17 mouse cellular contexts compared by ENCODE assay signal in the genomic region with DNA sequence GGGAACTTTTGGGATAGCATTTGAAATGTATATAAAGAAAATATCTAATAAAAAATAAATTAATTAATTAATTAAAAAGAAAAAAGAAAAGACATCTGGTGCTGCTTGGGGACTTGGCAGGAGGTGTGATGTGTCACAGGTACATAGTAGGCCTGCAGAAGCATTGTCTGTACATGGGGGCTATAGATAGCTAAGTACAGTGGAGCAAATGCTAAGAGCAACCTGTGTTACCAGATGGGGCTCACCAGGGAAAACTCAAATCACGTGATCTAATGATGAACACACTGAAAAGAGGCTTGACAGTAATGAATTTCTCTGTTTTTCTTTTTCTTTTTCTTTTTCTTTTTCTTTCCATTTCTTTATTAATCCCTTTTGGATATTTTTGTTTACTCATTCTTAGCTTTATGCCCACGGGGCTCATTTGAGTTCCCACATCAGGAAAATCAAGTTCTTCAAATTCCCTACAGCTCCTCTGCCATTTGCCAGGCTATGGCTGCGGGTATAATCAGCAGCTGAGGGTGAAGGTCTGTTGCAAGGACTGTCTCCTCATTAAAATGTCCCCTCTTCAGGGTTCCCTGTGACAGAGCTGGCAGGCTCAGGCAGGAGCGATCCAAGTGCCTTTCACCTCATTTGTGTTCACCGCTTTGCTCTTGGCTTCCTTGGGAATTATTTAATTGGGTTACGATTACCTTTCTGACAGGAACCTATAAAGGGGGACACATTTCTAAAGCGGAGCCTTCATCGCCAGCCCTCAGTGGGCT.
DNase-seq lines count a peak whose midpoint lies in the region; ATAC-seq and TF ChIP-seq lines count a peak whose summit lies in the region.
"Had no signal": no experiment of that assay in that cellular context is flagged by ENCODE, and none has a peak within 500 bp of the region (broad histone marks: within the 10 kb centered on the region; RNA-seq: fewer than 3 reads in every experiment).

No protein-coding gene starts in this region.

- 75% methylated on average over 8 of the region's 8 CpGs for WGBS in hindbrain, embryonic 13.5 days
- 62% methylated on average over 8 of the region's 8 CpGs for WGBS in hindbrain, postnatal 0 days
- 72% methylated on average over 8 of the region's 8 CpGs for WGBS in neural tube, embryonic 14.5 days
- 86% methylated on average over 8 of the region's 8 CpGs for WGBS in kidney, adult 2 months

- no peaks in the 10 kb centered on the region for H3K9me3 ChIP-seq in hindbrain, embryonic 13.5 days
- H3K9me3 ChIP-seq in hindbrain, postnatal 0 days (ENCODE audit: low read length) = no peaks in the 10 kb centered on the region
- no peaks in the 10 kb centered on the region for H3K9me3 ChIP-seq in neural tube, embryonic 14.5 days (ENCODE audit: control insufficient read depth, low read length)
- H3K9me3 ChIP-seq: limb, embryonic 15.5 days had no signal

- no peaks in the 10 kb centered on the region for H3K36me3 ChIP-seq in hindbrain, embryonic 13.5 days
- no peaks in the 10 kb centered on the region for H3K36me3 ChIP-seq in hindbrain, postnatal 0 days (ENCODE audit: insufficient read depth, low read length)
- no peaks in the 10 kb centered on the region for H3K36me3 ChIP-seq in neural tube, embryonic 14.5 days (ENCODE audit: control insufficient read depth, insufficient read depth, low read length)
- no peaks in the 10 kb centered on the region for H3K36me3 ChIP-seq in kidney, adult 2 months (ENCODE audit: control insufficient read depth, insufficient read depth, low read length)
- H3K36me3 ChIP-seq: limb, embryonic 15.5 days had no signal

- H3K9ac ChIP-seq in hindbrain, embryonic 13.5 days = no peak overlapping the region
- no peak overlapping the region for H3K9ac ChIP-seq in hindbrain, postnatal 0 days (replicated peaks; ENCODE audit: low read length)
- H3K9ac ChIP-seq in neural tube, embryonic 14.5 days (replicated peaks; ENCODE audit: low read depth, low read length) = no peak overlapping the region
- H3K9ac ChIP-seq: limb, embryonic 15.5 days had no signal

- ATAC-seq in hindbrain, embryonic 13.5 days (ENCODE audit: low FRiP score) = 0 out of 2 replicates have a peak, but pooled peaks have one; percentile 61
- ATAC-seq in hindbrain, postnatal 0 days = no peak
- peak; percentile 46; the same call in 1 of the 2 replicates for ATAC-seq in neural tube, embryonic 14.5 days (ENCODE audit: low read depth)

- H3K4me2 ChIP-seq in hindbrain, embryonic 13.5 days = no peak overlapping the region
- no peak overlapping the region for H3K4me2 ChIP-seq in hindbrain, postnatal 0 days (ENCODE audit: low read depth, low read length)
- no peak overlapping the region for H3K4me2 ChIP-seq in neural tube, embryonic 14.5 days (ENCODE audit: low read depth, low read length)
- H3K4me2 ChIP-seq: limb, embryonic 15.5 days had no signal

- TF ChIP-seq CTCF in hindbrain, postnatal 0 days (IDR thresholded peaks at IDR 0.05; ENCODE audit: low read depth) = no peak
- no peak for TF ChIP-seq CTCF in kidney, adult 2 months (conservative IDR thresholded peaks at IDR 0.05; ENCODE audit: insufficient read depth, insufficient read length, low read depth, low read length)

- H3K4me1 ChIP-seq in hindbrain, embryonic 13.5 days (replicated peaks) = no peaks in the 10 kb centered on the region
- H3K4me1 ChIP-seq in hindbrain, postnatal 0 days (ENCODE audit: insufficient read depth, low read length) = no peaks in the 10 kb centered on the region
- no peaks in the 10 kb centered on the region for H3K4me1 ChIP-seq in neural tube, embryonic 14.5 days (ENCODE audit: control insufficient read depth, insufficient read depth, low read length)
- H3K4me1 ChIP-seq in kidney, adult 2 months (ENCODE audit: control insufficient read depth, insufficient read depth, low read length) = no peaks in the 10 kb centered on the region
- H3K4me1 ChIP-seq: limb, embryonic 15.5 days had no signal

- peak overlapping the region; percentile 36; the same call in 1 of the 2 replicates for H3K27ac ChIP-seq in hindbrain, embryonic 13.5 days
- no peak overlapping the region for H3K27ac ChIP-seq in hindbrain, postnatal 0 days
- no peak overlapping the region for H3K27ac ChIP-seq in neural tube, embryonic 14.5 days (ENCODE audit: low read depth, low read length)
- no peak overlapping the region for H3K27ac ChIP-seq in kidney, adult 2 months (ENCODE audit: insufficient read depth, low read depth, low read length)
- H3K27ac ChIP-seq: limb, embryonic 15.5 days had no signal

- H3K4me3 ChIP-seq in hindbrain, embryonic 13.5 days = no peak overlapping the region
- no peak overlapping the region for H3K4me3 ChIP-seq in hindbrain, postnatal 0 days (ENCODE audit: low read length)
- H3K4me3 ChIP-seq in neural tube, embryonic 14.5 days (ENCODE audit: low read depth, low read length) = no peak overlapping the region
- no peak overlapping the region for H3K4me3 ChIP-seq in kidney, adult 2 months (ENCODE audit: insufficient read depth, low read depth, low read length)
- H3K4me3 ChIP-seq: limb, embryonic 15.5 days; myocyte had no signal

- DNase-seq in adrenal gland, postnatal 14 days = peak; percentile 35
- no peak for DNase-seq in adrenal gland, postnatal 25 days
- no peak for DNase-seq in hindbrain, postnatal 0 days (ENCODE audit: low spot score)
- no peak for DNase-seq in neural tube, embryonic 10.5 days (ENCODE audit: extremely low spot score, low spot score)
- no peak for DNase-seq in spleen, adult 18-20 months
- DNase-seq in kidney, adult 2 months = no peak
- DNase-seq: gastrocnemius, postnatal 14 days; heart, postnatal 10 days; kidney, adult 18-20 months; kidney, postnatal 36 days; lung, postnatal 10 days; thymus, postnatal 4 days had no signal

- H3K27me3 ChIP-seq in hindbrain, embryonic 13.5 days = no peaks in the 10 kb centered on the region
- no peaks in the 10 kb centered on the region for H3K27me3 ChIP-seq in hindbrain, postnatal 0 days (ENCODE audit: insufficient read depth, low read length)
- H3K27me3 ChIP-seq in neural tube, embryonic 14.5 days (ENCODE audit: control insufficient read depth, insufficient read depth, low read length) = no peaks in the 10 kb centered on the region
- no peaks in the 10 kb centered on the region for H3K27me3 ChIP-seq in kidney, adult 2 months (replicated peaks; ENCODE audit: control insufficient read depth, insufficient read depth, low read length)
- H3K27me3 ChIP-seq: CH12.LX; limb, embryonic 15.5 days had no signal

- no peak for TF ChIP-seq POLR2A in kidney, adult 2 months (IDR thresholded peaks at IDR 0.05; ENCODE audit: low read depth, low read length)
